Mouse (Mus musculus): ENCODE measurements at regions not wholly inside any gene's neighbourhood (a gene's known extent, or its start where the extent isn't known, plus 50 kb on each side); places are given as distances from the start of the nearest gene placed in this dataset.
"Not testable (repeated sequence)": the region's sequence is repeated elsewhere in the genome, so short reads cannot be mapped to it uniquely, and the experiment has no call there.

GRCm38 (mm10) chr6:66381279-66381934 lies 153.8 kb upstream of the Mad2l1 start:
- no peak for DNase-seq
- intact Hi-C loops (cut with DNase I) = no loop called here

GRCm38 (mm10) chr6:66382347-66383010 lies 152.7 kb upstream of the Mad2l1 start:
- DNase-seq = no peak
- intact Hi-C loops (cut with DNase I) = no loop called here

- intact Hi-C loops (cut with DNase I) = no loop called here
- DNase-seq = no peak
Measured at GRCm38 (mm10) chr6:66395147-66395546, 140.0 kb upstream of the Mad2l1 start.

- no peak for DNase-seq
- intact Hi-C loops (cut with DNase I) = no loop called here
Measured at GRCm38 (mm10) chr6:66397411-66397810, 137.8 kb upstream of the Mad2l1 start.

GRCm38 (mm10) chr6:66398674-66399073 lies 136.5 kb upstream of the Mad2l1 start:
- no peak for DNase-seq
- intact Hi-C loops (cut with DNase I) = no loop called here

- intact Hi-C loops (cut with DNase I) = no loop called here
- DNase-seq = no peak
Measured at GRCm38 (mm10) chr6:66399091-66399755, 136.0 kb upstream of the Mad2l1 start.

- intact Hi-C loops (cut with DNase I) = no loop called here
- DNase-seq = no peak
Measured at GRCm38 (mm10) chr6:66401468-66401867, 133.7 kb upstream of the Mad2l1 start.

GRCm38 (mm10) chr6:66401868-66402440 lies 133.2 kb upstream of the Mad2l1 start:
- intact Hi-C loops (cut with DNase I) = no loop called here

GRCm38 (mm10) chr6:66414822-66415221 lies 120.4 kb upstream of the Mad2l1 start:
- intact Hi-C loops (cut with DNase I) = no loop called here
- no peak for DNase-seq

More at GRCm38 (mm10) chr6:66401868-66402440, 133.2 kb upstream of the Mad2l1 start:
- DNase-seq = no peak

GRCm38 (mm10) chr6:66419452-66420041 lies 115.6 kb upstream of the Mad2l1 start:
- no peak for DNase-seq
- intact Hi-C loops (cut with DNase I) = no loop called here

- no peak for DNase-seq
- intact Hi-C loops (cut with DNase I) = no loop called here
Measured at GRCm38 (mm10) chr6:66428370-66428769, 106.8 kb upstream of the Mad2l1 start.

- intact Hi-C loops (cut with DNase I) = loop anchor here (10.0 kb wide), 1 partner anchor 576 kb away; no protein-coding TSS in a partner anchor
- DNase-seq = not testable (repeated sequence)
Measured at GRCm38 (mm10) chr6:66450408-66450807, 84.8 kb upstream of the Mad2l1 start.

GRCm38 (mm10) chr6:66458172-66458571 lies 77.0 kb upstream of the Mad2l1 start:
- intact Hi-C loops (cut with DNase I) = loop anchor here (10.0 kb wide), 1 partner anchor 583 kb away; no protein-coding TSS in a partner anchor
- DNase-seq = no peak

- no peak for DNase-seq
- intact Hi-C loops (cut with DNase I) = no loop called here
Measured at GRCm38 (mm10) chr6:66464540-66464939, 70.7 kb upstream of the Mad2l1 start.

GRCm38 (mm10) chr6:66465137-66465853 lies 69.9 kb upstream of the Mad2l1 start:
- intact Hi-C loops (cut with DNase I) = loop anchor here (5.0 kb wide), 3 partner anchors 813 to 1338 kb away; no protein-coding TSS in a partner anchor

GRCm38 (mm10) chr6:66466757-66467156 lies 68.4 kb upstream of the Mad2l1 start:
- DNase-seq = no peak
- intact Hi-C loops (cut with DNase I) = loop anchor here (5.0 kb wide), 3 partner anchors 814 to 1339 kb away; no protein-coding TSS in a partner anchor

More at GRCm38 (mm10) chr6:66465137-66465853, 69.9 kb upstream of the Mad2l1 start:
- no peak for DNase-seq

GRCm38 (mm10) chr6:66470627-66471249 lies 64.5 kb upstream of the Mad2l1 start:
- DNase-seq = no peak
- intact Hi-C loops (cut with DNase I) = no loop called here

GRCm38 (mm10) chr6:66471786-66472185 lies 63.4 kb upstream of the Mad2l1 start:
- intact Hi-C loops (cut with DNase I) = no loop called here

GRCm38 (mm10) chr6:66472697-66473096 lies 62.5 kb upstream of the Mad2l1 start:
- no peak for DNase-seq

More at GRCm38 (mm10) chr6:66471786-66472185, 63.4 kb upstream of the Mad2l1 start:
- DNase-seq = no peak

More at GRCm38 (mm10) chr6:66472697-66473096, 62.5 kb upstream of the Mad2l1 start:
- intact Hi-C loops (cut with DNase I) = no loop called here
